Mouse (Mus musculus) forebrain, embryonic 12.5 days (tissue): ENCODE measurements around the gene Acbd4. TPM values are rescaled to one million over a fixed set of nuclear protein-coding genes. Genes with fewer than 3 reads are reported as not detected.

Experiments used
- ATAC-seq: fragments of 200-750 bp; cut with Nextera tagmentation; 2 replicates; pipeline ENCODE4 v1.8.0; 2017; ENCODE audit warnings: moderate TSS enrichment; ENCODE audit not compliant: low FRiP score
- H3K27ac ChIP-seq: fragments of 300-500 bp; sonication (generic); 2 replicates; pipeline ENCODE4 v1.5.1; 2016; ENCODE audit warnings: mild to moderate bottlenecking
- H3K27me3 ChIP-seq: fragments of 300-500 bp; sonication (generic); 2 replicates; pipeline ENCODE4 v1.6.1; 2016; ENCODE audit warnings: mild to moderate bottlenecking
- H3K36me3 ChIP-seq: fragments of 300-500 bp; sonication (generic); replicated peaks from 2 replicates; pipeline ENCODE4 v1.6.1; 2016; ENCODE audit warnings: mild to moderate bottlenecking
- H3K4me1 ChIP-seq: fragments of 300-500 bp; sonication (generic); 2 replicates; pipeline ENCODE4 v1.6.1; 2016
- H3K4me2 ChIP-seq: fragments of 300-500 bp; sonication (generic); 2 replicates; pipeline ENCODE4 v1.6.1; 2016; ENCODE audit warnings: mild to moderate bottlenecking, moderate library complexity
- H3K4me3 ChIP-seq: fragments of 300-500 bp; sonication (generic); replicated peaks from 2 replicates; pipeline ENCODE4 v1.5.1; 2016; ENCODE audit warnings: mild to moderate bottlenecking
- H3K9ac ChIP-seq: fragments of 300-500 bp; sonication (generic); 2 replicates; pipeline ENCODE4 v1.6.1; 2016; ENCODE audit warnings: mild to moderate bottlenecking
- H3K9me3 ChIP-seq: fragments of 300-500 bp; sonication (generic); 2 replicates; pipeline ENCODE4 v1.6.1; 2016
- WGBS: fragments of 180-500 bp; shearing (Covaris S2); methylation state at CpG from one replicate; pipeline ENCODE4 v1.1.7; 2016; 5-methylcytosine and 5-hydroxymethylcytosine counted together
- polyA plus RNA-seq: library from polyadenylated mRNA; unstranded; fragments of >200 nt; fragmentation: Nextera tagmentation; extraction: Ambion mirVana; gene quantifications from 2 replicates; pipeline ENCODE4 v1.2.1, GENCODE M21; 2016

Acbd4 gene
- polyA plus RNA-seq, 1 experiment from 2014 or later: 7.1 TPM

DNA sequence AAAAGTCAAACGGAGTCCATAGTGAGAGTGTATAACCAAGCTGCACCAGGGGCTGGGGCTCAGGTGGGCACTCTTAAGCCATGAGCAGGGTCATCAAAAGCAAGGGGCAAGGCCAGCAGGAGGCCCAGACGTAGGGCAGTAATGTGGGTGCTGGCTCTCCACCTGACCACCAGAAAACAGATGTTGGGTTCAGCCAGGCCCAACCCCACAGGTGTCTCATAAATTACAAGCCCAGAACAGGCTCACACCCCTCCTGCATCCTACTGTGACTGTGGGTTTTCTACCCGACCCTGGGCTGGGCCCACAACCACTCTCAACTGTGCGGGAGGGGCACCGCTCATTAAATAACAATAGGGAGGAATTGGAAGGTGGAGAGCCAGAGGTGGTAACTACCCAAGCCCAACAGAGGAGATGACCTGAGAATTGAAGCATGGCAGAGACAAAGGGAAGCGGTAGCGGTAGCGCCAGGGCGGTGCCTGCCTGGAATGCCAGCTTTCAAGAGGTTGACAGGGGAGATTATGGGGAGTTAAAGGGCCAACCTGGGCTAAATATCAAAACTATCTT is 6.3 kb upstream of the Acbd4 start:
- H3K4me3 ChIP-seq: no peak overlapping the region
- 57% methylated on average over 9 of the region's 9 CpGs for WGBS

GRCm38 (mm10) chr11:103095801-103096200 is 5.7 kb upstream of the Acbd4 start:
- Histone ChIP-seq H3K36me3 (no peaks in the 10 kb centered on the region), H3K4me3 (no peak overlapping the region), H3K9me3 (no peaks in the 10 kb centered on the region), H3K4me1 (peaks cover 10% of the 10 kb centered on the region), H3K4me2 (no peak overlapping the region), H3K9ac (no peak overlapping the region), H3K27ac (no peak overlapping the region), H3K27me3 (peaks cover 40% of the 10 kb centered on the region)
- WGBS: 90% methylated on average over 6 of the region's 6 CpGs
- no peak for ATAC-seq

More for the DNA sequence above, 6.3 kb upstream of the Acbd4 start:
- no peaks in the 10 kb centered on the region for H3K9me3 ChIP-seq
- no peak overlapping the region for H3K9ac ChIP-seq
- no peak overlapping the region for H3K27ac ChIP-seq
- ATAC-seq: no peak
- H3K36me3 ChIP-seq: no peaks in the 10 kb centered on the region
- peaks cover 34% of the 10 kb centered on the region for H3K27me3 ChIP-seq
- H3K4me2 ChIP-seq: no peak overlapping the region
- peaks cover 10% of the 10 kb centered on the region for H3K4me1 ChIP-seq

DNA sequence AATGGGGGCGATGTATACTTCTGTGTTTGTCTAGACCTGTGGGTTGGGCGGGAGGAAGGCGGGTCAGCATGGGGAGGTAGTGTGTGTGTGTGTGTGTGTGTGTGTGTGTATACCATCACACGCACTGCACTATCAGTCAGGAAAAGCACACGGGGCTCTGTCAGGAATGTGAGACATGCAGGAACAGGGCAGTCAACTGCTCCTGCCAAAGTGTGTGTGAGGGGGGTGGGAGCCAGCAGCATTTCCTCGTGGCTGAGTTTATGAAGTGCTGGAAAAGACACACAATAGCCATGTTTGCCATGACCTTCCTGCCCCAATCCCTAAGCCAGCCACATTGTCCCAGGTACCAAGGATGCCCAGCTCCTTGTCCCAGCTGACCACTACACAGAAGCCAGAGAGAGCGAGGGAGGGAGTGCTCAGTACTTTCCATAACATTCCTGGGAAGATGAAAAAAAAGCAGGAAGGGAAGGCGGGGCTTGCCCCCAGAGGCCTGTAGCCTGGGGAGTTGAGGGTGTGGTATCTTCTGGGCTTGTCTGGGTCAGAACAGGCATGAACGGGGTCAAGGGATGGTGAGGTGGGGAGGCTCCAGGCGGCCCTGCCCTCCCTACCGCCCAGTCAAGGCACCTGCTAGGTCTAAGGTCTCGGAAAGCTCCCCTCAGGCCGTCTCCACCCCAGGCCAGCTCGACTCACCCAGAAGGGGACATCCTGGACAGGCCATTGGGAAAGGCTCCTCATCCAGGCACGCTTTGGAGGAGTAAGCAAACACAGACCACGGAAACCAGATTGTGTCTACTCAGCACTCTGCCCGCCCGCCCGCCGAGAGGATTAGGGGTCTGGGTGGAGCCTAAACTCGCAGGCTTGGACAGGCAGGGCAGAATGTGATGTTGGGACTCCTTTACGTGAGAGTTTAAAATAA is 4.2 kb upstream of the Acbd4 start:
- 19% methylated on average over 22 of the region's 22 CpGs for WGBS
- peak overlapping the region; percentile 21; the same call in 1 of the 2 replicates for H3K4me2 ChIP-seq
- no peak overlapping the region for H3K27ac ChIP-seq
- ATAC-seq: no peak
- H3K9ac ChIP-seq: no peak overlapping the region
- no peaks in the 10 kb centered on the region for H3K36me3 ChIP-seq
- H3K4me3 ChIP-seq: no peak overlapping the region
- peaks cover 54% of the 10 kb centered on the region for H3K27me3 ChIP-seq
- no peaks in the 10 kb centered on the region for H3K9me3 ChIP-seq
- H3K4me1 ChIP-seq: peaks cover 23% of the 10 kb centered on the region

- no peaks in the 10 kb centered on the region for H3K9me3 ChIP-seq
- H3K4me3 ChIP-seq: no peak overlapping the region
- 68% methylated on average over 11 of the region's 11 CpGs for WGBS
- no peak overlapping the region for H3K9ac ChIP-seq
- no peaks in the 10 kb centered on the region for H3K36me3 ChIP-seq
- no peak overlapping the region for H3K4me2 ChIP-seq
- peaks cover 63% of the 10 kb centered on the region for H3K27me3 ChIP-seq
- H3K27ac ChIP-seq: no peak overlapping the region
- H3K4me1 ChIP-seq: peaks cover 33% of the 10 kb centered on the region
- ATAC-seq: no peak
These were observed 2.8 kb upstream of the Acbd4 start for GRCm38 (mm10) chr11:103098531-103099190.

DNA sequence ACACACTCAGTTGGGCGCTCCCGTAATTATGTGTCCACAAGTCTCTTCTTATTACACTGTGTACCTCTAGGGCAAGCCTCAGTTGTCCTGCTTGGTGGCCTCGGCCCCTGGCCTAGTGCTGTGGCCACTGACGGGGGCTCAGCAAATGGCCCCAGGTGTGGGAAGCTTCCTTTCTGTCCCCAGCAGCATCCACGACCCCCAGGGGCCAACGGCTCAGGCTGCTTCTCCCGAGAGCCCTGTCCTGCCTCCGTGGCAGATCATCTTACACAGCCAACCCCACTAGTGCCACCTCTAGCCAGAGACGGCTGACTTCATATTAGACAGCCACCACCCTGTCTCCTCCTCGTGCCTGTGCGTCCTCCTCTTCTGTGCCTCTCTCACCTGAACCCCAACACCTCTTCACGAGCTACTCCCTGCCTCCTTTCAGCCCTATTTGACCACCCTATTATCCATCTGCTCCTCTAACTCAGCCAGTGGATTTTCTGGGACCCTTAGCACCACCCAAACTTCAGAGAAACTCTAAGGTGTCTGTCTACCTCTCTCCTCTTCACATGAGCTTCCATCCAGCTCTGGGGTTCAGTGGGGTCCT is 2.0 kb upstream of the Acbd4 start:
- H3K4me1 ChIP-seq: peaks cover 31% of the 10 kb centered on the region
- peaks cover 70% of the 10 kb centered on the region for H3K27me3 ChIP-seq
- H3K9ac ChIP-seq: no peak overlapping the region
- no peak overlapping the region for H3K4me2 ChIP-seq
- no peak overlapping the region for H3K27ac ChIP-seq
- no peaks in the 10 kb centered on the region for H3K36me3 ChIP-seq
- 56% methylated on average over 12 of the region's 12 CpGs for WGBS
- no peaks in the 10 kb centered on the region for H3K9me3 ChIP-seq
- no peak for ATAC-seq
- H3K4me3 ChIP-seq: no peak overlapping the region

DNA sequence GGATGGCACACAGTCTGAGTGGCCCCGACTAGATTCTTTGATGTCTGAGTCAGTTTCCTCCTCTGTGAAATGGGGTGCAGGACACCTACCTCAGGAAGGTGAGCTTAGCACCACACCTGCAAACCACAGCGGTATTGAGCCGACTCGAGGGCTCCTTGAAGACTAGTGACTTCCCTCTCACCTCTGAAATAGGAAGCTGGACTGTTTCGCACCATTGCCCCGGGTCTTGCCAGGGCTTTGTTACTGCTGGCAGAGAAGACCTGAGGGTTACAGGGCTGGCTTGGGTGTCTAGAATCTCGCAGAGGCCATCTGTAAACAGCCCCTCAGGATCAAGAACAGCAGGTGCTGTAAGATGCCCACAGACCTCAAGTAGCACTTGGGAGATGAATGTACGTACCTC is 1.1 kb upstream of the Acbd4 start:
- H3K27me3 ChIP-seq: peaks cover 74% of the 10 kb centered on the region

DNA sequence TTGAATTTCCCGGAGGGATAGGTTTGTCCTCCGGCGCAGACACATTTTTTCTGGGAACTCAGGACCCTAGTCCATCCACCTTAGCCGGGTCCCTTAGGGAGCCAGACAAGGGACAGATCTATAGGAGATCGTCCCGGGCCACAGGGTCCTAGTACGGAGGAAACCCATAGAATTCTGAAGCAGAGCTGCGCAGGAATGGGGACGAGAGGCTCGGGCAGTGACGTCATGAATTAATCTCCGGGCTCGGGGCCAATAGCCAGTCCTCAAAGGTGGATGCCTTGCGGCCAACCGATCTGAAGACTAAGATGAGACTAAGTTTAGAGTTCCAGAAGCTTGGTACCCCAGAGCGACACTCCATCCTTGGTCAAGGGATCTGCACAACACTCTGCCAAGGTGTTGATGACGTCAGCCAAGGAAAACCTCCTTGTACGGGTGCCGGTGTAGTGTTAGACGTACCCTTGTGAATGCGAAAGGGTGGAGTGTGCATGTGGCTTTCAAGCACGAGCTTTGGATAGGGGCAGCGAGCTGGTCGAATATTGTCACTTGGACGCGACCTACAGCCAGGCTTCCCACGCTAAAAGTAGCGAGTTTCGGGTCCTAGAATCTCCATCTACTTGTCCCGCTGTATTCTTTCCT is 502 bp downstream of the Acbd4 start:
- Histone ChIP-seq H3K27me3 (peaks cover 72% of the 10 kb centered on the region), H3K9ac (peak overlapping the region; percentile 54), H3K9me3 (no peaks in the 10 kb centered on the region), H3K4me3 (peak overlapping the region; percentile 50), H3K4me2 (peak overlapping the region; percentile 85), H3K4me1 (peaks cover 31% of the 10 kb centered on the region), H3K36me3 (no peaks in the 10 kb centered on the region), H3K27ac (no peak overlapping the region)
- 2% methylated on average over 30 of the region's 30 CpGs for WGBS
- ATAC-seq: peak; percentile 56; the same call in 1 of the 2 replicates

More for the DNA sequence above, 1.1 kb upstream of the Acbd4 start:
- 76% methylated on average over 8 of the region's 8 CpGs for WGBS
- Histone ChIP-seq H3K9me3 (no peaks in the 10 kb centered on the region), H3K4me1 (peaks cover 31% of the 10 kb centered on the region), H3K27ac (no peak overlapping the region), H3K4me3 (no peak overlapping the region), H3K4me2 (no peak overlapping the region), H3K36me3 (no peaks in the 10 kb centered on the region), H3K9ac (no peak overlapping the region)
- ATAC-seq: no peak

- Histone ChIP-seq H3K27me3 (peaks cover 66% of the 10 kb centered on the region), H3K9me3 (no peaks in the 10 kb centered on the region), H3K9ac (peak overlapping the region; percentile 36; the same call in 1 of the 2 replicates), H3K4me1 (peaks cover 24% of the 10 kb centered on the region), H3K27ac (no peak overlapping the region), H3K4me3 (peak overlapping the region; percentile 50), H3K36me3 (no peaks in the 10 kb centered on the region), H3K4me2 (peak overlapping the region; percentile 85)
- ATAC-seq: peak; percentile 78
- 3% methylated on average over 35 of the region's 35 CpGs for WGBS
These were observed 1.4 kb downstream of the Acbd4 start for GRCm38 (mm10) chr11:103102725-103103349.

DNA sequence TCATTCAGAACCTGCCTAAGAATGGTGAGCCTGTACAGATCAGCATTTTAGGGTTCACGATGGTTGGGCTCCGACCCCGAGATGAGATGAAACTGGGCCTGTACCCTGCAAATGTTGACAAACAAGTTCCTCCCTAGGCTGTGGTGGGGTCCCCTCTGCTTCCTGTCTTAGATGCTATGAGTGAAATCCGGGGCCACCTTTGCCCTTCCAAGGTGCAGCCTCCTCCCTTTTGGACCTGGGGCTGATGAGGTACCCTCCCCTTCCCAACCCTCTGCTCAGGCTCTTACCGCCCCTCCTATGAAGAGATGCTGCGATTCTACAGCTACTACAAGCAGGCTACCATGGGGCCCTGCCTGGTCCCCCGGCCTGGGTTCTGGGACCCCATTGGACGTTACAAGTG is 2.1 kb downstream of the Acbd4 start:
- Histone ChIP-seq H3K4me3 (peak overlapping the region; percentile 50), H3K36me3 (no peaks in the 10 kb centered on the region), H3K4me2 (peak overlapping the region; percentile 85), H3K4me1 (peaks cover 24% of the 10 kb centered on the region), H3K27ac (no peak overlapping the region), H3K27me3 (peaks cover 61% of the 10 kb centered on the region), H3K9me3 (no peaks in the 10 kb centered on the region), H3K9ac (no peak overlapping the region)
- WGBS: 65% methylated on average over 8 of the region's 8 CpGs
- ATAC-seq: no peak

DNA sequence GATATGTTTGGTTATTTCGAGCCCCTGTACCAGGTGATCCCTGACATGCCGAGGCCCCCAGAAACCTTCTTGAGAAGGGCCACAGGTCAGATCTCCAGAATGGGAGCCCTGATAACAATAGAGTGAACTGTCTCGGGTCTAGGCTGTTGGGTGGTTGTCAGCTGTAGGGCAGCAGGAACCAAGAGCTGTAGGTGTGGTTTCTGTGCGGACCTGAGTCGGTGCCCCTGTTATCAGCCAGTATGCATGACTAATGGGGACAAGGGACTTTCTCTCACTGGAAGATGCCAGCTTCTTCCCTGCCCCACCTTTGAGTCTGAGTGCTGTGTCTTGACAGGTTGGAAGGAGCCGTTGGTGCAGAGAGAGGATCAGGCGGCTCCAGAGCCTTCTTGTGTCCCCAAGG is 3.0 kb downstream of the Acbd4 start:
- WGBS: 78% methylated on average over 7 of the region's 7 CpGs
- Histone ChIP-seq H3K27me3 (peaks cover 53% of the 10 kb centered on the region), H3K4me1 (peaks cover 24% of the 10 kb centered on the region), H3K9me3 (no peaks in the 10 kb centered on the region), H3K36me3 (no peaks in the 10 kb centered on the region), H3K9ac (no peak overlapping the region), H3K4me2 (no peak overlapping the region), H3K27ac (no peak overlapping the region), H3K4me3 (no peak overlapping the region)
- ATAC-seq: no peak

DNA sequence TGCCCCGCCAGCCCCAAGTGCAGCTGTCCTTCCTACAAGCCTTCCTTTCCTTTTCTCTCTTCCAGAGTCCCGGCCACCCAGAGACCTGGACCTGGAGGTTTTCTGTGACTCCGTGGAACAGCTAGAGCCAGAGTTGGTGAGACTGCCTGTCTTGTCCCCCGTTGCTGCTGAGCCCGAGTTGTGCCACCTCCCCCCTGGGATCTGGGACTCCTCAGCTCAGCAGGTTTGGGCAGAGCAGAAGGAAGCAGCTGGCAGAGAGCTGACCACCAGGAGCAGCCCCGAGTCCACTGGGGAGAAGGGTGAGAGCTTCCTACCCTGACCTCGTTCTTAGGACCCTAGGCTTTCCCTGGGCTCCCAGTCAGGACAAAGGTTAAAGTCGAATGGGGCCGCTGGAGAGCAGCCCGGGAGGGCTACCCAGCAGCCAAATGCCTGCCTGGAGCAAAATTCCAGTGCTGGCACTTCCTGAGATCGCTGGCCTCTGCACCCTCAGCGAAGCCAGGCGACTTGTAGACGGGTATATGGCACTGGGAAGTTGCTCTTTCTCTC is 3.8 kb downstream of the Acbd4 start:
- ATAC-seq: no peak
- Histone ChIP-seq H3K4me3 (no peak overlapping the region), H3K4me1 (peaks cover 24% of the 10 kb centered on the region), H3K9me3 (no peaks in the 10 kb centered on the region), H3K27ac (no peak overlapping the region), H3K4me2 (no peak overlapping the region), H3K36me3 (no peaks in the 10 kb centered on the region), H3K27me3 (peaks cover 49% of the 10 kb centered on the region), H3K9ac (no peak overlapping the region)
- WGBS: 58% methylated on average over 14 of the region's 14 CpGs
